ENCODE assay signal across 31 mouse cellular contexts in the genomic region with DNA sequence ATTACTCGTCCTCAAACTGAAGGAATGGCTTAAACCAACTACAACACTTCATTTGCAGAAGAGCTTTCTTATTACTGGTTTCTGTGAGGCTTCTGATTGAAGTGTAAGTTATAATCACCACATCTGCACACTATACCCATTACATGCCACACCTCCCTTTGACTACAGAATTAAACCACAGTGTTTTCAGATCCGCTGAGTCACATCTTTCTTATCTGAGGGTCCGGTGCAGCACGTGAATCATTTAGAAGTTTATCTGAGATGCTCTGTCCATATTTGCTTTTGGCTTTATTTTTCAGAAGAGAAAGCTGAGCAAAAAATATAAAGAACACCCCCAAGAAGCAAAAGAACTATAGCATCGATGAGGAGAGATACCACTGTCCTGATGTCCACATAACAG.
"Had no signal": no experiment of that assay in that cellular context is flagged by ENCODE, and none has a peak within 500 bp of the region (broad histone marks: within the 10 kb centered on the region; RNA-seq: fewer than 3 reads in every experiment).

No protein-coding gene starts in this region.

- H3K27me3 ChIP-seq: limb, embryonic 12.5 days; limb, embryonic 13.5 days; limb, embryonic 15.5 days; liver, embryonic 12.5 days; liver, embryonic 13.5 days; liver, embryonic 15.5 days; lung, embryonic 15.5 days; megakaryocyte, embryonic 14.5 days; midbrain, embryonic 12.5 days; midbrain, embryonic 13.5 days; midbrain, embryonic 15.5 days had no signal

- H3K9ac ChIP-seq: limb, embryonic 12.5 days; limb, embryonic 13.5 days; limb, embryonic 15.5 days; liver, embryonic 12.5 days; liver, embryonic 13.5 days; liver, embryonic 14.5 days; liver, embryonic 15.5 days; liver, postnatal 0 days; lung, embryonic 14.5 days; lung, embryonic 15.5 days; midbrain, embryonic 12.5 days; midbrain, embryonic 13.5 days; midbrain, embryonic 15.5 days had no signal

- H3K4me2 ChIP-seq: limb, embryonic 12.5 days; limb, embryonic 13.5 days; limb, embryonic 15.5 days; liver, embryonic 11.5 days; liver, embryonic 12.5 days; liver, embryonic 13.5 days; liver, embryonic 15.5 days; lung, embryonic 14.5 days; lung, embryonic 15.5 days; midbrain, embryonic 11.5 days; midbrain, embryonic 12.5 days; midbrain, embryonic 13.5 days; midbrain, embryonic 15.5 days had no signal

- H3K36me3 ChIP-seq: limb, embryonic 10.5 days; limb, embryonic 12.5 days; limb, embryonic 13.5 days; limb, embryonic 15.5 days; liver, embryonic 12.5 days; liver, embryonic 13.5 days; liver, embryonic 15.5 days; lung, embryonic 15.5 days; midbrain, embryonic 10.5 days; midbrain, embryonic 12.5 days; midbrain, embryonic 13.5 days; midbrain, embryonic 15.5 days had no signal

- H3K4me1 ChIP-seq: limb, embryonic 10.5 days; limb, embryonic 12.5 days; limb, embryonic 13.5 days; limb, embryonic 15.5 days; liver, embryonic 12.5 days; liver, embryonic 13.5 days; liver, embryonic 15.5 days; lung, embryonic 15.5 days; megakaryocyte, embryonic 14.5 days; midbrain, embryonic 12.5 days; midbrain, embryonic 13.5 days; midbrain, embryonic 15.5 days had no signal

- H3K9me3 ChIP-seq: limb, embryonic 10.5 days; limb, embryonic 12.5 days; limb, embryonic 13.5 days; limb, embryonic 15.5 days; liver, embryonic 12.5 days; liver, embryonic 13.5 days; liver, embryonic 15.5 days; lung, embryonic 15.5 days; megakaryocyte, embryonic 14.5 days; midbrain, embryonic 10.5 days; midbrain, embryonic 12.5 days; midbrain, embryonic 13.5 days; midbrain, embryonic 15.5 days had no signal

- DNase-seq: left cerebral cortex, postnatal 4 days; liver; liver, embryonic 13.5 days; liver, postnatal 0 days; lung, adult 18-20 months; lung, adult 2 months; lung, embryonic 14.5 days; lung, postnatal 10 days; lung, postnatal 14 days; lung, postnatal 36 days; lung, postnatal 4 days; midbrain, embryonic 14.5 days had no signal

- ATAC-seq: liver, embryonic 12.5 days; liver, postnatal 0 days; lung, postnatal 0 days; midbrain, embryonic 13.5 days; midbrain, embryonic 15.5 days; midbrain, embryonic 16.5 days had no signal

- H3K4me3 ChIP-seq: limb, embryonic 10.5 days; limb, embryonic 12.5 days; limb, embryonic 13.5 days; limb, embryonic 15.5 days; liver, embryonic 12.5 days; liver, embryonic 13.5 days; liver, embryonic 15.5 days; lung, embryonic 15.5 days; megakaryocyte, embryonic 14.5 days; midbrain, embryonic 10.5 days; midbrain, embryonic 12.5 days; midbrain, embryonic 13.5 days; midbrain, embryonic 15.5 days; myocyte had no signal

- H3K27ac ChIP-seq: limb, embryonic 10.5 days; limb, embryonic 12.5 days; limb, embryonic 13.5 days; limb, embryonic 15.5 days; liver, embryonic 12.5 days; liver, embryonic 13.5 days; liver, embryonic 14.5 days; liver, embryonic 15.5 days; lung, embryonic 15.5 days; macrophage; midbrain, embryonic 10.5 days; midbrain, embryonic 12.5 days; midbrain, embryonic 13.5 days; midbrain, embryonic 15.5 days had no signal
